Mouse (Mus musculus) liver, postnatal 0 days (tissue): ENCODE measurements around the gene Bcorl1. TPM values are rescaled to one million over a fixed set of nuclear protein-coding genes. Genes with fewer than 3 reads are reported as not detected.

ENCODE experiments used
- ATAC-seq: fragments of 200-750 bp; cut with Nextera tagmentation; 2 replicates; pipeline ENCODE4 v1.8.0; 2017; ENCODE audit warnings: mild to moderate bottlenecking, moderate library complexity
- DNase-seq: peaks from one replicate; pipeline ENCODE4 v3.0.0-alpha.2; 2016
- H3K27ac ChIP-seq: fragments of 300-500 bp; sonication (generic); 2 replicates; pipeline ENCODE4 v1.5.1; 2014; ENCODE audit warnings: antibody characterized with exemption, moderate library complexity, mild to moderate bottlenecking, low read depth
- H3K27me3 ChIP-seq: fragments of 300-500 bp; sonication (generic); 2 replicates; pipeline ENCODE4 v1.6.1; 2014; ENCODE audit warnings: low read length, control low read depth, mixed read lengths; ENCODE audit not compliant: insufficient read depth
- H3K36me3 ChIP-seq: fragments of 300-500 bp; sonication (generic); replicated peaks from 2 replicates; pipeline ENCODE4 v1.6.1; 2014; ENCODE audit warnings: mild to moderate bottlenecking, control low read depth, low read length, moderate library complexity, mixed read lengths; ENCODE audit not compliant: insufficient read depth
- H3K4me1 ChIP-seq: fragments of 300-500 bp; sonication (generic); 2 replicates; pipeline ENCODE4 v1.6.1; 2014; ENCODE audit warnings: antibody characterized with exemption, mild to moderate bottlenecking, control low read depth; ENCODE audit not compliant: insufficient read depth
- H3K4me2 ChIP-seq: fragments of 300-500 bp; sonication (generic); 2 replicates; pipeline ENCODE4 v1.6.1; 2014; ENCODE audit warnings: low read depth, mild to moderate bottlenecking, low read length, moderate library complexity, mixed read lengths
- H3K4me3 ChIP-seq: fragments of 300-500 bp; sonication (generic); 2 replicates; pipeline ENCODE4 v1.5.1; 2014; ENCODE audit warnings: low read depth, low read length
- H3K9ac ChIP-seq: fragments of 300-500 bp; sonication (generic); replicated peaks from 2 replicates; pipeline ENCODE4 v1.6.1; 2014; ENCODE audit warnings: mild to moderate bottlenecking, moderate library complexity
- H3K9me3 ChIP-seq: fragments of 300-500 bp; sonication (generic); 2 replicates; pipeline ENCODE4 v1.6.1; 2016; ENCODE audit warnings: mild to moderate bottlenecking, control low read depth, low read length, mixed read lengths
- CTCF ChIP-seq: sonication (generic); IDR thresholded peaks from 2 replicates; pipeline ENCODE4 v1.5.1; 2016; ENCODE audit warnings: antibody characterized with exemption, low read depth
- EP300 ChIP-seq: IDR thresholded peaks from 2 replicates; pipeline ENCODE4 v1.6.1; 2016; ENCODE audit warnings: antibody characterized with exemption, low read depth, mild to moderate bottlenecking
- WGBS: fragments of 180-500 bp; shearing (Covaris S2); extraction: QIAGEN DNeasy Blood & Tissue Kit; methylation state at CpG from one replicate; pipeline ENCODE4 v1.1.7; 2014; ENCODE audit not compliant: insufficient replicate concordance; 5-methylcytosine and 5-hydroxymethylcytosine counted together
- polyA plus RNA-seq: library from polyadenylated mRNA; unstranded; fragments of >200 nt; fragmentation: Nextera tagmentation; extraction: Ambion mirVana; gene quantifications from 2 replicates; pipeline ENCODE4 v1.2.1, GENCODE M21; 2015

Gene Bcorl1
- polyA plus RNA-seq, 1 experiment from 2014 or later = 1.5 TPM

DNA sequence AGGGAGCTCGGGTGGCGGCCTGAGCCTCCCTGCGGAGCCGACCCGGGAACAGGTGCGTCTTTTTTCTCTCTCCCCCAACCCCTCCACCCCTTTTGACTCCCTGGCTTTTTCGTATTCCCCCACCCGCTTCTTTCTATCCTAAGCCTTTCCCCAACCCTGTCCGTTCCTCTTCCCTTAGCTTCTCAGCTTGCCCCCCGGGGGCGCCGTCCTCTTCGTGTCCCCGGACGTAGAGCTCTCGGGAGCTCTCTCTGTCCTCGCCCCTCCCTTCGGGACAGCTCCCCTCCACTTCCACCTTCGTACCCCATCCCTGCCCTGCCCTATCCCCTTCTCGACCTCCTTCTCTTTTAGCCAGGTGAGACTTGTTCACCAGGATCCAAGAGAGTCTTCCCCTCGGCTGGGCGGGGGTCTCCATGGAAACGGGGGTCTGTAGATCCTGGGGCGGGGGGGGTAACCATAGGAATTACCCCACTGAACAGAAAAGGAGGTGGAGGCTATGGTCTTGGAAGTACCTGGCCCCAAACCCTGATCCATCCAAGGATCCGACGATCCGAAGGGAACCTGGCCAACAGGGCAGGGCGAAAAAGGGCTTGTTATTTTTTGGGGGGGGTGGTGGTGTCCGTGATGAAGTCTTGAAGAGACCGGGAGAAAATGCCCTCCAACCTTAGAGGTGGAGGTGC is 2.9 kb downstream of the Bcorl1 start:
- Histone ChIP-seq H3K4me2 (peak overlapping the region; percentile 89), H3K4me1 (no peaks in the 10 kb centered on the region; the same call in none of the 2 replicates), H3K27ac (peak overlapping the region; percentile 66), H3K4me3 (peak overlapping the region; percentile 61), H3K27me3 (0 out of 2 replicates have a peak, but pooled peaks cover 3% of the 10 kb centered on the region), H3K9ac (peak overlapping the region; percentile 70), H3K36me3 (no peaks in the 10 kb centered on the region), H3K9me3 (no peaks in the 10 kb centered on the region)
- 17% methylated on average over 29 of the region's 30 CpGs for WGBS
- TF ChIP-seq CTCF (no peak), EP300 (no peak)
- ATAC-seq (peak; percentile 11; the same call in 1 of the 2 replicates), DNase-seq (peak; percentile 14)

DNA sequence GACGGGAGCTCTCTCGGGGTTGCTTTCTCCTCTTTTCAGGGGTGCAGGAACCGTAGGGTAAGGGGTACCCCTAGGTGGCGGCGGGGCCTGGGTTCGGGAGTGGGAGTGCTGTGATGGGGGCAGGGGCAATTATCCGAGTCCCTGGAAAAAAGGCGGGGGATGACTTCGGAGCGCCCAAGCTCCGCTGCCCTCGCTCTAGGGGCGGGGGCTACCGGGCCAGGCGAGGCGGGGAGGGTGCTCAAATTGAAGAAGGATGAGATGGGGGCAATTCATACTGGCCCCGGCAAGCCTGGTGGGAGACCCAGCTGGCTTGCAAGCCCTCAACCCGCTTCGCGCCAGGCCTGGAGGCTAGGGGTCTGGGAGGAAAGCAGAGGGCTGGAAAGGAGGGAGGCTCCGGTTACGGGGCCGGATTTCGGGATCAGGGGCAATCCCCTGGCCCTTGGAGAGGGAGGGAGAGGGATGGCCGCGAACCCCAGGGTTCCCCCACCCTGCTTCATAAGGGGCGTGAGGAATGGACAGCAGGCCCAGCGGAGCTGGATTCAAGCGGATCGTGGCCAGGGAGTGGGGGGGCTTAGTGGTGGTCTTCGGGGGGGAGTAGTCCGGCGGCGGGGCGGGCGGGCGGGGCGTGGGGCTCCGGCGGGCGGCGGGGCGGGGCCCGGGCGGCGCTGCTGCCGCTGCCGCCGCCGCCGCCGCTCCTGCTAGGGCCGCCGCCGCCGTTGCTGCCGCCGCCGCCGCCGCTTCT is 3.7 kb downstream of the Bcorl1 start:
- Histone ChIP-seq H3K9ac (peak overlapping the region; percentile 70), H3K36me3 (no peaks in the 10 kb centered on the region), H3K4me2 (peak overlapping the region; percentile 89), H3K9me3 (no peaks in the 10 kb centered on the region), H3K4me1 (no peaks in the 10 kb centered on the region; the same call in none of the 2 replicates), H3K27ac (no peak overlapping the region), H3K4me3 (peak overlapping the region; percentile 61), H3K27me3 (0 out of 2 replicates have a peak, but pooled peaks cover 3% of the 10 kb centered on the region)
- 19% methylated on average over 22 of the region's 61 CpGs for WGBS
- ATAC-seq (no peak), DNase-seq (peak; percentile 26)
- TF ChIP-seq EP300 = no peak

DNA sequence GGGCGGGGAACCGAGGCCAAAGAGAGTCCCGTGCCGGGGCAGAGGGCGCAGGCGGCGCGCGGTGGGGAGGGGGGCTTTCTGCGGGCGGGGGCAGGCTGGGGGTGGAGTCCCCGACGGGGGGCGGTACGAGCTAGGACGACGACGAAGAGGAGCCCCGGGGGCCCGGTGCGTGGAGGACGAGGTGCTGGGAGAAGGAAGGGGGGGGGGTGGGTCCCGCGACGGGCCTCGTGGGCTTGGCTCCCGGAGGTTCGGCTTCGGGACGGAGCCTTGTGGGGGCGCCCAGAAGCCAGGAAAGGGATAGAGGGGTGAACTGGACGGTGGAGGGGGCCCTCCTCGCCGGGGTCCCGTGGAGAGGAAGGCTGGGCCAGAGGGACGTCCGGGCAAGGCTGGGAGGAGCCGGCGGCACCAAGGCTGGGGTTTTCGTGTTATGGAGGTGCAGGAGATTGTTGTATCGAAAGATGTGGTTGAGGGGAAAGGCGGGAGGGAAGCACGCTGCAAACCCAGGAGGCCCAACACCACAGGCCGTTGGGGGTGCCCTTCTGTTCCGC is 4.3 kb downstream of the Bcorl1 start:
- TF ChIP-seq EP300 (no peak), CTCF (no peak)
- H3K36me3 ChIP-seq = no peaks in the 10 kb centered on the region
- no peaks in the 10 kb centered on the region; the same call in none of the 2 replicates for H3K4me1 ChIP-seq
- 11% methylated on average over 28 of the region's 45 CpGs for WGBS
- no peaks in the 10 kb centered on the region for H3K9me3 ChIP-seq
- peak overlapping the region; percentile 61 for H3K4me3 ChIP-seq
- ATAC-seq (no peak), DNase-seq (peak; percentile 49)
- H3K27me3 ChIP-seq = no peaks in the 10 kb centered on the region
- peak overlapping the region; percentile 89 for H3K4me2 ChIP-seq
- no peak overlapping the region for H3K27ac ChIP-seq
- peak overlapping the region; percentile 70 for H3K9ac ChIP-seq

DNA sequence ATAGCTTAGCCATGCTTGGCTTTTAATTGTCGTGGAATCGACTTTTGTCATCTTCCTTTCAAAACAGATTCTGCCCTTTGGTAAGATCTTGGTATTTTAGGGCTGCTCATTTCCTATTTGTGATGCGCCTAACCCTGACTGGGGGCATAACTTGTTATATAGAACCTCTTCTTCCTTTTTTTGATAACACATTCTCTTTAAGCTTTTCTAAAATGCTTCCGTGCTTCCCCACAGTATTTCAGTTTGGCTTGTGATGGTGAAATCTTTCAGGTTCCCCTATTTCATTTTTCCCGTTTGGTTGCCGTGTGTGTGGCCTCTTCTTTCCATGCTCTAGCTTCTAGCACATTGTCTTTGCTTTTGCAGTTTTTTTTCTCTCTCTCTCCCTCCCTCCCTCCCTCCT is 14.2 kb downstream of the Bcorl1 start:
- H3K36me3 ChIP-seq = no peaks in the 10 kb centered on the region
- TF ChIP-seq CTCF = no peak
- no peak for TF ChIP-seq EP300
- no peak overlapping the region for H3K27ac ChIP-seq
- H3K4me1 ChIP-seq = no peaks in the 10 kb centered on the region
- DNase-seq = no peak
- H3K4me3 ChIP-seq = no peak overlapping the region
- no peak for ATAC-seq
- H3K4me2 ChIP-seq = no peak overlapping the region
- no peak overlapping the region for H3K9ac ChIP-seq
- H3K27me3 ChIP-seq = no peaks in the 10 kb centered on the region
- WGBS = 61% methylated on average over 6 of the region's 6 CpGs
- H3K9me3 ChIP-seq = no peaks in the 10 kb centered on the region

DNA sequence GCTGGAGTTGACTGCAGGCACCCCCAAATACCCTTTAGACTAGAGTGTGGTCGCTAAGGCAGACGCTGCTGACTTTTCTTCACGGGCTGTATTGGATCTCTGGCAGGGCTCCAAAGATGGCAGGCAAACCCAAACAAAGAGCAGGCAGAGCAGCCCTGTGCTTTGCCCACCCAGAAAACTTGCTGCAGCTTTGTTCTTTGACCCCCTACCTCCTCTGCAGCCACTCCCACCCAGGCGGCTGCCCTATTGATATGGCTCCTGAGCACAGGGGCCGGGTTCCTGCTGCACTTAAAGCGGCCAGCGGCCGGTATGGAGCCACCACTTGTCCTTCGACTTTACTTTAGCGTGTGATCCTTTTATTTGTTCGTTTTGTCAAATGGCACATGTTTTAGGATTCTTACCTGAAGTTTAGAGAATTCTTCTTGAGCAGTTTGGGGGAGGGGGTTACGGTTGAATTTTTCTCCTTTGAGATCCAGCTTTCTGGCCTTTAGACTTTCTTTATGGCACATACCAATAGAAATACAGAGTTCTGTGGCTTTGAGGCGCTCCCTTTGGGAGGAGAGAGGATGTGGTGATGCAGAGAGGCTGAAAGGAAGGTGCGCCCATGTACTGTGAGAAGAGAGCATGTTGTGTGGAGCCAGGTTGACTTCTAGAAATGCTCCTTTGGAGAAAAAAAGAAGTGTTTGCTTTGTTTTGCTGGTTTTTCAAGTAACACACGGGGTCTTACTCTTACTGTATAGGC is 24.8 kb downstream of the Bcorl1 start:
- Histone ChIP-seq H3K27me3 (no peaks in the 10 kb centered on the region; the same call in 1 of the 2 replicates), H3K4me2 (no peak overlapping the region), H3K4me3 (no peak overlapping the region), H3K9ac (no peak overlapping the region), H3K27ac (no peak overlapping the region), H3K36me3 (peaks cover 8% of the 10 kb centered on the region), H3K9me3 (no peaks in the 10 kb centered on the region), H3K4me1 (no peaks in the 10 kb centered on the region)
- no peak for DNase-seq
- WGBS = 63% methylated on average over 15 of the region's 15 CpGs
- TF ChIP-seq EP300 (no peak), CTCF (no peak)
- ATAC-seq = no peak
